Mouse (Mus musculus): ENCODE data around the gene Cyb5d1.

DNA sequence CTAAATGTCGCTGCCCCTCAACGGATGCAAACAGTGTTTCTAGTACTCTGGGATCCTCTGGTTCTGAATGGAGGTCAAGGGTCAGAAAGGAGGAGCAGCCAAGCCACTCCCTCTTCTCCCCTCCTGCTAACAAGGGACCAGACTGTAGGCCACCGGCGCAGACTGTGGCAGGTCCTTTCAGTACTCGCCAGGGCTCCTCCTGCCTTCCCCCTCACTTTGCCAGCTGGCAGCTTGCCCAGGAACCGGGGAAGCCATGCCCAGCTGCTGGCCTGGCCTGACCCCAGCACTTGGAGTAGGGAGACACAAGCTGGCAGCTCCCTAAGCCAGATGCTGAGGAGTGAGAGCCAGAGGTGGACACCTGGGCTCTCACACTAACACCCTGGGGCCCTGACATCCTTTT lies 30.5 kb downstream of the Cyb5d1 start:
- TF ChIP-seq CTCF (IDR thresholded peaks at IDR 0.05; ENCODE audit: control insufficient read depth, insufficient read depth, insufficient replicate concordance, low read depth, low read length): no peak
- TF ChIP-seq POLR2A (IDR thresholded peaks at IDR 0.05; ENCODE audit: control insufficient read depth, low read depth, low read length): no peak

All from testis, adult 2 months (tissue).